Mouse (Mus musculus) hindbrain, embryonic 13.5 days (tissue): ENCODE data around the gene Mpst. TPM values are rescaled to one million over a fixed set of nuclear protein-coding genes. Genes with fewer than 3 reads are reported as not detected.
A peak's percentile ranks its signal among the peaks of the same experiment; 100 is the strongest.

Experiments
- ATAC-seq: fragments of 200-750 bp; cut with Nextera tagmentation; 2 replicates; pipeline ENCODE4 v1.8.0; 2017; ENCODE audit warnings: moderate TSS enrichment; ENCODE audit not compliant: low FRiP score
- H3K27ac ChIP-seq: fragments of 300-500 bp; sonication (generic); 2 replicates; pipeline ENCODE4 v1.5.1; 2015; ENCODE audit warnings: inconsistent platforms, mild to moderate bottlenecking, moderate library complexity
- H3K27me3 ChIP-seq: fragments of 300-500 bp; sonication (generic); 2 replicates; pipeline ENCODE4 v1.6.1; 2015; ENCODE audit warnings: mild to moderate bottlenecking, inconsistent platforms
- H3K36me3 ChIP-seq: fragments of 300-500 bp; sonication (generic); 2 replicates; pipeline ENCODE4 v1.6.1; 2015; ENCODE audit warnings: mild to moderate bottlenecking, inconsistent platforms
- H3K4me1 ChIP-seq: fragments of 300-500 bp; sonication (generic); replicated peaks from 2 replicates; pipeline ENCODE4 v1.6.1; 2015; ENCODE audit warnings: inconsistent platforms
- H3K4me2 ChIP-seq: fragments of 300-500 bp; sonication (generic); 2 replicates; pipeline ENCODE4 v1.6.1; 2015; ENCODE audit warnings: inconsistent platforms, mild to moderate bottlenecking, moderate library complexity
- H3K4me3 ChIP-seq: fragments of 300-500 bp; sonication (generic); 2 replicates; pipeline ENCODE4 v1.5.1; 2015; ENCODE audit warnings: mild to moderate bottlenecking, inconsistent platforms
- H3K9ac ChIP-seq: fragments of 300-500 bp; sonication (generic); 2 replicates; pipeline ENCODE4 v1.6.1; 2015; ENCODE audit warnings: mild to moderate bottlenecking, inconsistent platforms
- H3K9me3 ChIP-seq: fragments of 300-500 bp; sonication (generic); 2 replicates; pipeline ENCODE4 v1.6.1; 2016; ENCODE audit warnings: inconsistent platforms
- WGBS: fragments of 180-500 bp; shearing (Covaris S2); methylation state at CpG from one replicate; pipeline ENCODE4 v1.1.7; 2015; 5-methylcytosine and 5-hydroxymethylcytosine counted together
- polyA plus RNA-seq: library from polyadenylated mRNA; unstranded; fragments of >200 nt; fragmentation: Nextera tagmentation; extraction: Ambion mirVana; gene quantifications from 2 replicates; pipeline ENCODE4 v1.2.1, GENCODE M21; 2015

Gene Mpst
- 2.2 and 3.1 TPM in 2 replicates for polyA plus RNA-seq

GRCm38 (mm10) chr15:78406293-78406934 is at the start of gene Mpst:
Mpst (plus strand) TSS chr15:78406416.
- peak within 1 kb of the TSS; percentile 63 for H3K4me3 ChIP-seq
- peak within 1 kb of the TSS; percentile 95 for H3K4me2 ChIP-seq
- peak; percentile 87 for ATAC-seq
- H3K9me3 ChIP-seq: no peaks in the 10 kb centered on the region
- peak within 1 kb of the TSS; percentile 92 for H3K27ac ChIP-seq
- H3K36me3 ChIP-seq: no peaks in the 10 kb centered on the region
- H3K27me3 ChIP-seq: peaks cover 39% of the 10 kb centered on the region
- H3K4me1 ChIP-seq: peaks cover 73% of the 10 kb centered on the region
- H3K9ac ChIP-seq: peak within 1 kb of the TSS; percentile 82
- WGBS: under 1% methylated on average over 40 of the region's 40 CpGs

GRCm38 (mm10) chr15:78365916-78366315 is 40.3 kb upstream of the Mpst start:
- peaks cover 37% of the 10 kb centered on the region for H3K27me3 ChIP-seq
- H3K9me3 ChIP-seq: no peaks in the 10 kb centered on the region
- H3K4me3 ChIP-seq: no peak overlapping the region
- H3K4me2 ChIP-seq: no peak overlapping the region
- 78% methylated on average over 2 of the region's 2 CpGs for WGBS
- ATAC-seq: no peak
- no peak overlapping the region for H3K27ac ChIP-seq
- H3K9ac ChIP-seq: no peak overlapping the region
- H3K4me1 ChIP-seq: 0 out of 2 replicates have a peak, but pooled peaks cover 5% of the 10 kb centered on the region
- no peaks in the 10 kb centered on the region for H3K36me3 ChIP-seq

DNA sequence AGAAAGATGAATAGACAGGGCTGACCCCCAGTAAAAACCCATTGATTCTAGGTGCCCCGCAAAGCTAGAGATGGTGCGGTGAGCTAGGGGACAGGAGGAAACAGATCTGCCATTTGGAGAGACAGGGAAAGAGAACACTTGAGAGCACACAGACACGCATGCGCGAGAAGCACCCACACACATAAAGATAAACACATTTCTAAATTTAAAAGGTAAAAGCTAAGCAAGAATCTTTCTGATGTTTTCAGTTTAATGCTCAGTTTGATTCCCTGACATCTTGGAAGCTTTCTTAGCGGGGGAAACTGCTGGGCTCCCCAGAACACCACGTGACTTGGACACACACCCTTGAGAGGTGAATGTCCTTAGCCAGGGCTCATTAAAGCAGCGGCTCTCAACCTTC is 39.3 kb upstream of the Mpst start:
- no peak overlapping the region for H3K9ac ChIP-seq
- WGBS: 84% methylated on average over 8 of the region's 8 CpGs
- H3K4me1 ChIP-seq: 0 out of 2 replicates have a peak, but pooled peaks cover 5% of the 10 kb centered on the region
- no peak for ATAC-seq
- no peaks in the 10 kb centered on the region for H3K36me3 ChIP-seq
- peaks cover 37% of the 10 kb centered on the region for H3K27me3 ChIP-seq
- H3K4me2 ChIP-seq: no peak overlapping the region
- no peaks in the 10 kb centered on the region for H3K9me3 ChIP-seq
- no peak overlapping the region for H3K4me3 ChIP-seq
- H3K27ac ChIP-seq: no peak overlapping the region

DNA sequence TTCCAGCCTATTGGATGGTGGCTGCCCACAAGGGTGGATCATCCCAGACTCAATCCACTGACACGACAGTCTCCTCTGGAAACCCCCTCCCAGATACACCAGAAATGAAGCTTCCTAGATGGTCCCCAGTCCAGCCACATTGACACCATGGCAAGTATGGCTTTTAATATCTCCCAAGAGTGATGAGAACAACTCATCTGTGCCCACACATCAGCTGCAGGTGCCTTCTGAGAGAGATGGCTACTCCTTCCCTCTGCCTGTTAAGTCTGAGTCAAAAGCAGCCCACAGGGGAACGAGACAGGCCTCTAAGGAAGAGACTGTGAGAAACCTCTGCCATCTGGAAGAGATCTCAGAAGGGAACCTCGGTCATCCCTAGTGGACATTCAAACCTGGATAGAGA is 38.4 kb upstream of the Mpst start:
- ATAC-seq: no peak
- WGBS: 70% methylated on average over 3 of the region's 3 CpGs
- H3K4me1 ChIP-seq: 0 out of 2 replicates have a peak, but pooled peaks cover 5% of the 10 kb centered on the region
- H3K27ac ChIP-seq: no peak overlapping the region
- H3K36me3 ChIP-seq: no peaks in the 10 kb centered on the region
- no peak overlapping the region for H3K4me3 ChIP-seq
- peaks cover 37% of the 10 kb centered on the region for H3K27me3 ChIP-seq
- H3K9me3 ChIP-seq: no peaks in the 10 kb centered on the region
- H3K9ac ChIP-seq: no peak overlapping the region
- no peak overlapping the region for H3K4me2 ChIP-seq

GRCm38 (mm10) chr15:78368926-78369346 is 37.3 kb upstream of the Mpst start:
- no peak overlapping the region for H3K27ac ChIP-seq
- H3K4me2 ChIP-seq: no peak overlapping the region
- H3K9me3 ChIP-seq: no peaks in the 10 kb centered on the region
- WGBS: 10% methylated on average over 8 of the region's 8 CpGs
- ATAC-seq: no peak
- no peaks in the 10 kb centered on the region for H3K36me3 ChIP-seq
- 0 out of 2 replicates have a peak, but pooled peaks cover 5% of the 10 kb centered on the region for H3K4me1 ChIP-seq
- no peak overlapping the region for H3K9ac ChIP-seq
- H3K4me3 ChIP-seq: no peak overlapping the region
- H3K27me3 ChIP-seq: peaks cover 37% of the 10 kb centered on the region

DNA sequence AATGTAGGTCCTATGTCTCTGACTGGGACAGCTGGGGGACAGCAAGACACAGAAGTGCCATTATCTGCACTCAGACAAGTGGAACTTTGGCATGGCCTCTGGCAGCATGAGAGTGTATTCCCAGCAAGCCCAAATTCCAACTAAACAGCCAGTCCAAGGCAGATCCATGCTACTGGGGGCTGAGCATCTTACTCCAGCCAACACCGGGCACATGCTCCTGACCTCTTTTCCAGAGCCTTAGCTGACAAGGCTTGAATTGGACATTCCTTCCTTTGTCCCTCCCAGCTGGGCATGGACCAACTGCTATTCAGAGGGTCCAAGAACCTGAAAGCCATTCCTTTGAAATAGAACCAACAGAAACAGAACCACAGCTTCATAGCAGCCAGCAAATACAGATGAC is 36.6 kb upstream of the Mpst start:
- 39% methylated on average over 1 of the region's 1 CpGs for WGBS
- ATAC-seq: no peak

GRCm38 (mm10) chr15:78372796-78373195 is 33.4 kb upstream of the Mpst start:
- Histone ChIP-seq H3K27ac (no peak overlapping the region), H3K9ac (no peak overlapping the region), H3K4me2 (no peak overlapping the region), H3K27me3 (peaks cover 25% of the 10 kb centered on the region), H3K4me3 (no peak overlapping the region), H3K36me3 (no peaks in the 10 kb centered on the region), H3K4me1 (0 out of 2 replicates have a peak, but pooled peaks cover 5% of the 10 kb centered on the region), H3K9me3 (no peaks in the 10 kb centered on the region)
- 78% methylated on average over 3 of the region's 3 CpGs for WGBS
- no peak for ATAC-seq

More for the DNA sequence above, 36.6 kb upstream of the Mpst start:
- no peaks in the 10 kb centered on the region for H3K36me3 ChIP-seq
- H3K9me3 ChIP-seq: no peaks in the 10 kb centered on the region
- peaks cover 37% of the 10 kb centered on the region for H3K27me3 ChIP-seq
- no peak overlapping the region for H3K4me2 ChIP-seq
- H3K4me1 ChIP-seq: 0 out of 2 replicates have a peak, but pooled peaks cover 5% of the 10 kb centered on the region
- H3K9ac ChIP-seq: no peak overlapping the region
- H3K27ac ChIP-seq: no peak overlapping the region
- no peak overlapping the region for H3K4me3 ChIP-seq

GRCm38 (mm10) chr15:78374204-78374603 is 32.0 kb upstream of the Mpst start:
- no peak overlapping the region for H3K9ac ChIP-seq
- ATAC-seq: no peak
- 0 out of 2 replicates have a peak, but pooled peaks cover 3% of the 10 kb centered on the region for H3K4me1 ChIP-seq
- peaks cover 13% of the 10 kb centered on the region for H3K27me3 ChIP-seq
- no peak overlapping the region for H3K4me2 ChIP-seq
- H3K36me3 ChIP-seq: no peaks in the 10 kb centered on the region
- H3K4me3 ChIP-seq: no peak overlapping the region
- H3K9me3 ChIP-seq: no peaks in the 10 kb centered on the region; the same call in 1 of the 2 replicates
- 82% methylated on average over 3 of the region's 3 CpGs for WGBS
- H3K27ac ChIP-seq: no peak overlapping the region

GRCm38 (mm10) chr15:78377859-78378258 is 28.4 kb upstream of the Mpst start:
- Histone ChIP-seq H3K27ac (no peak overlapping the region), H3K4me2 (no peak overlapping the region), H3K9me3 (no peaks in the 10 kb centered on the region; the same call in 1 of the 2 replicates), H3K4me1 (no peaks in the 10 kb centered on the region), H3K27me3 (no peaks in the 10 kb centered on the region), H3K36me3 (no peaks in the 10 kb centered on the region), H3K9ac (no peak overlapping the region), H3K4me3 (no peak overlapping the region)
- 89% methylated on average over 10 of the region's 10 CpGs for WGBS
- ATAC-seq: no peak

GRCm38 (mm10) chr15:78378556-78378955 is 27.7 kb upstream of the Mpst start:
- no peak overlapping the region for H3K4me3 ChIP-seq
- H3K27me3 ChIP-seq: no peaks in the 10 kb centered on the region
- no peak overlapping the region for H3K9ac ChIP-seq
- H3K9me3 ChIP-seq: no peaks in the 10 kb centered on the region; the same call in 1 of the 2 replicates
- no peaks in the 10 kb centered on the region for H3K36me3 ChIP-seq
- no peak overlapping the region for H3K4me2 ChIP-seq
- 82% methylated on average over 10 of the region's 10 CpGs for WGBS
- no peak overlapping the region for H3K27ac ChIP-seq
- no peaks in the 10 kb centered on the region for H3K4me1 ChIP-seq
- no peak for ATAC-seq

DNA sequence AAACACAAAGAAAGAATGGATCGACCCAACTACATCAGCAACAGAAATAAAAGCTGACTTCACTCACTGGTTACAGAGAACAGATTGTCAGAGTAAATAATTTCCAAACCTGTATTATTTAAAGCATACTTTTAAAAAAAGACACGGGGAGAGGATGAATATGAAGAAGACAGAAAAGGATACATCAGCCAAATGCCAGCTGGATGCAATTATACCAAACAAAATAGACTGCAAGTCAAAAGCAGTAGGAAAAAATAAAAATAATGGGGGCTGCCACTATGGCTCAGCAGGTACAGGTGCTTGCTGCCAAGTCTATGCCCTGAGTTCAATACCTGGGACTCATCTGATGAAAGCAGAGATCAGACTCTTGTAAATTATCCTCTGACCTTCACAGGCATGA is 26.0 kb upstream of the Mpst start:
- H3K27me3 ChIP-seq: no peaks in the 10 kb centered on the region
- WGBS: 91% methylated on average over 2 of the region's 2 CpGs
- no peak overlapping the region for H3K4me2 ChIP-seq
- ATAC-seq: no peak
- peaks cover 14% of the 10 kb centered on the region; the same call in 1 of the 2 replicates for H3K4me1 ChIP-seq
- H3K4me3 ChIP-seq: no peak overlapping the region
- no peaks in the 10 kb centered on the region for H3K36me3 ChIP-seq
- no peaks in the 10 kb centered on the region; the same call in 1 of the 2 replicates for H3K9me3 ChIP-seq
- H3K9ac ChIP-seq: no peak overlapping the region
- no peak overlapping the region for H3K27ac ChIP-seq

DNA sequence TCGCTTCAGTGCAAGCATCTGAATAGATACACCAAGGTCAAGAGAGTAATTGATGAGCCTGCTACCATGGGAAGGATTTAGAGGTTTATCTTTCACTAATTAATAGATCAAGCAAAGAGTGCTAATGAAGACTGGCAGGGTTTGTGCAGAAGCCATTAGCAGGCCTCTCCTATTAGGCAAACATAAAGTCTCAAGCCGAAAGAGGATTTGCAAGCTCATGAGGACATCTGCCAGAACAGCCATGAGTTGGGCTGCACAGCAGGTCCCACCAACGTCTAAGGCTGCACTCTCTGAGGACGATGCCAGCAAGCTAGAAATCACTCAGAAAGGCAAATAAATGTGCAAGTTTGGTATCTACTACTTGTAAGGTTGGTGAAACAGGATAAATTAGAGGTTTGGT is 25.5 kb upstream of the Mpst start:
- Histone ChIP-seq H3K9ac (no peak overlapping the region), H3K9me3 (no peaks in the 10 kb centered on the region; the same call in 1 of the 2 replicates), H3K4me1 (peaks cover 14% of the 10 kb centered on the region; the same call in 1 of the 2 replicates), H3K36me3 (no peaks in the 10 kb centered on the region), H3K4me3 (no peak overlapping the region), H3K27me3 (no peaks in the 10 kb centered on the region), H3K27ac (no peak overlapping the region), H3K4me2 (no peak overlapping the region)
- 72% methylated on average over 4 of the region's 4 CpGs for WGBS
- ATAC-seq: no peak

DNA sequence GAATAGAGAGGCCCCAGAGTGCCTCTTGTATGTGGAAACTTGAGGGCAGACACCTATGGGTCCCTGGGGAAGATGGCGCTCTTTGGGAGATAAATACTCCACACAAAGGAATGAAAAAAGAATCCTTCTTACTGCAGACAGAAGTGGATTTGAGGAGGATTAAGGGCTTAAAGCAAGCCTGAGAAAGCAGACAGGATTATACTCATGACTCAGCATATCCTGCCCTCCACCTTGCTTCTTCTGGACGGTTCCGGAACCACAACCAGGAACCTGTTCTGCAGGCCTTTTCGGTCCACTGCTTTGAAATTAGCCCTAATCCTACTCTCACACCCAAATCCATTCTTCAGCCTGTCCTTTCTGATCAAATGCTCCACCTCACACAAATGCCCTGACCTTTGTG is 24.1 kb upstream of the Mpst start:
- H3K36me3 ChIP-seq: no peaks in the 10 kb centered on the region
- no peak overlapping the region for H3K4me3 ChIP-seq
- ATAC-seq: no peak
- no peaks in the 10 kb centered on the region for H3K27me3 ChIP-seq
- H3K9me3 ChIP-seq: no peaks in the 10 kb centered on the region; the same call in 1 of the 2 replicates
- H3K9ac ChIP-seq: no peak overlapping the region
- 94% methylated on average over 4 of the region's 4 CpGs for WGBS
- no peak overlapping the region for H3K27ac ChIP-seq
- no peak overlapping the region for H3K4me2 ChIP-seq
- H3K4me1 ChIP-seq: peaks cover 14% of the 10 kb centered on the region; the same call in 1 of the 2 replicates
